Mouse (Mus musculus) kidney, embryonic 15.5 days (tissue): ENCODE results near the gene Hif1an. TPM values are rescaled to one million over a fixed set of nuclear protein-coding genes. Genes with fewer than 3 reads are reported as not detected.

Experiments used
- ATAC-seq: fragments of 200-750 bp; cut with Nextera tagmentation; replicated peaks from 2 replicates; pipeline ENCODE4 v1.8.0; 2017; ENCODE audit warnings: moderate TSS enrichment; ENCODE audit not compliant: low FRiP score
- H3K27ac ChIP-seq: fragments of 300-500 bp; sonication (generic); 2 replicates; pipeline ENCODE4 v1.5.1; 2015; ENCODE audit warnings: mild to moderate bottlenecking, inconsistent platforms
- H3K27me3 ChIP-seq: fragments of 300-500 bp; sonication (generic); 2 replicates; pipeline ENCODE4 v1.6.1; 2015; ENCODE audit warnings: inconsistent platforms
- H3K36me3 ChIP-seq: fragments of 300-500 bp; sonication (generic); 2 replicates; pipeline ENCODE4 v1.6.1; 2015; ENCODE audit warnings: inconsistent platforms
- H3K4me1 ChIP-seq: fragments of 300-500 bp; sonication (generic); 2 replicates; pipeline ENCODE4 v1.6.1; 2015; ENCODE audit warnings: inconsistent platforms
- H3K4me2 ChIP-seq: fragments of 300-500 bp; sonication (generic); 2 replicates; pipeline ENCODE4 v1.6.1; 2015; ENCODE audit warnings: moderate library complexity, mild to moderate bottlenecking, inconsistent platforms
- H3K4me3 ChIP-seq: fragments of 300-500 bp; sonication (generic); replicated peaks from 2 replicates; pipeline ENCODE4 v1.5.1; 2015; ENCODE audit warnings: mild to moderate bottlenecking, inconsistent platforms
- H3K9ac ChIP-seq: fragments of 300-500 bp; sonication (generic); 2 replicates; pipeline ENCODE4 v1.6.1; 2015; ENCODE audit warnings: mild to moderate bottlenecking, inconsistent platforms
- H3K9me3 ChIP-seq: fragments of 300-500 bp; sonication (generic); replicated peaks from 2 replicates; pipeline ENCODE4 v1.6.1; 2016; ENCODE audit warnings: inconsistent platforms
- WGBS: fragments of 180-500 bp; shearing (Covaris S2); methylation state at CpG from one replicate; pipeline ENCODE4 v1.1.7; 2015; ENCODE audit warnings: mixed read lengths; 5-methylcytosine and 5-hydroxymethylcytosine counted together
- polyA plus RNA-seq: library from polyadenylated mRNA; unstranded; fragments of >200 nt; fragmentation: Nextera tagmentation; extraction: Ambion mirVana; gene quantifications from 2 replicates; pipeline ENCODE4 v1.2.1, GENCODE M21; 2015

Hif1an gene
- polyA plus RNA-seq = 32.4 and 32.5 TPM in 2 replicates

GRCm38 (mm10) chr19:44562652-44563206 is at the start of gene Hif1an:
Hif1an (plus strand) TSS chr19:44562850.
- H3K4me3 ChIP-seq = peak within 1 kb of the TSS; percentile 86
- peaks cover 35% of the 10 kb centered on the region for H3K36me3 ChIP-seq
- ATAC-seq = peak; percentile 97
- H3K27me3 ChIP-seq = 0 out of 2 replicates have a peak, but pooled peaks cover 13% of the 10 kb centered on the region
- peak within 1 kb of the TSS; percentile 79 for H3K4me2 ChIP-seq
- WGBS = under 1% methylated on average over 33 of the region's 33 CpGs
- peaks cover 16% of the 10 kb centered on the region for H3K4me1 ChIP-seq
- peak within 1 kb of the TSS; percentile 76 for H3K9ac ChIP-seq
- peak within 1 kb of the TSS; percentile 87 for H3K27ac ChIP-seq
- no peaks in the 10 kb centered on the region for H3K9me3 ChIP-seq

GRCm38 (mm10) chr19:44513054-44513833 is 49.4 kb upstream of the Hif1an start:
- WGBS = 18% methylated on average over 11 of the region's 11 CpGs
- Histone ChIP-seq H3K4me2 (peak overlapping the region; percentile 97), H3K4me3 (no peak overlapping the region), H3K4me1 (peaks cover 83% of the 10 kb centered on the region), H3K36me3 (no peaks in the 10 kb centered on the region), H3K27me3 (peaks cover 74% of the 10 kb centered on the region), H3K27ac (peak overlapping the region; percentile 85), H3K9ac (no peak overlapping the region), H3K9me3 (no peaks in the 10 kb centered on the region)
- ATAC-seq = no peak

GRCm38 (mm10) chr19:44513921-44514482 is 48.6 kb upstream of the Hif1an start:
- Histone ChIP-seq H3K4me3 (no peak overlapping the region), H3K27me3 (peaks cover 69% of the 10 kb centered on the region), H3K27ac (peak overlapping the region; percentile 85), H3K4me1 (peaks cover 91% of the 10 kb centered on the region), H3K36me3 (no peaks in the 10 kb centered on the region), H3K4me2 (peak overlapping the region; percentile 14), H3K9me3 (no peaks in the 10 kb centered on the region), H3K9ac (no peak overlapping the region)
- whole genome bisulfite sequencing = 17% methylated on average over 7 of the region's 7 CpGs
- no peak for ATAC-seq

- ATAC-seq = 0 out of 2 replicates have a peak, but pooled peaks have one; percentile 44
- 11% methylated on average over 14 of the region's 14 CpGs for WGBS
- H3K9me3 ChIP-seq = no peaks in the 10 kb centered on the region
- H3K4me1 ChIP-seq = peaks cover 97% of the 10 kb centered on the region
- no peak overlapping the region for H3K9ac ChIP-seq
- H3K4me3 ChIP-seq = no peak overlapping the region
- H3K27ac ChIP-seq = peak overlapping the region; percentile 85
- no peaks in the 10 kb centered on the region for H3K36me3 ChIP-seq
- peak overlapping the region; percentile 14 for H3K4me2 ChIP-seq
- peaks cover 63% of the 10 kb centered on the region for H3K27me3 ChIP-seq
Measured at GRCm38 (mm10) chr19:44514521-44515451, 47.9 kb upstream of the Hif1an start.

- Histone ChIP-seq H3K4me2 (no peak overlapping the region), H3K27me3 (peaks cover 53% of the 10 kb centered on the region), H3K27ac (peak overlapping the region; percentile 85), H3K9me3 (no peaks in the 10 kb centered on the region), H3K4me1 (peaks cover 91% of the 10 kb centered on the region), H3K36me3 (no peaks in the 10 kb centered on the region), H3K9ac (no peak overlapping the region), H3K4me3 (no peak overlapping the region)
- ATAC-seq = no peak
- WGBS = 21% methylated on average over 6 of the region's 6 CpGs
Measured at GRCm38 (mm10) chr19:44515769-44516168, 46.9 kb upstream of the Hif1an start.

- peak overlapping the region; percentile 32; the same call in 1 of the 2 replicates for H3K27ac ChIP-seq
- ATAC-seq = 0 out of 2 replicates have a peak, but pooled peaks have one; percentile 15
- 58% methylated on average over 12 of the region's 12 CpGs for WGBS
Measured at GRCm38 (mm10) chr19:44517996-44518768, 44.5 kb upstream of the Hif1an start.

GRCm38 (mm10) chr19:44519152-44519551 is 43.5 kb upstream of the Hif1an start:
- H3K27me3 ChIP-seq = peaks cover 20% of the 10 kb centered on the region; the same call in 1 of the 2 replicates
- no peak overlapping the region for H3K27ac ChIP-seq
- no peaks in the 10 kb centered on the region for H3K9me3 ChIP-seq
- H3K4me1 ChIP-seq = peaks cover 58% of the 10 kb centered on the region
- 20% methylated on average over 7 of the region's 7 CpGs for WGBS
- H3K4me2 ChIP-seq = no peak overlapping the region
- no peak overlapping the region for H3K9ac ChIP-seq
- H3K36me3 ChIP-seq = no peaks in the 10 kb centered on the region
- peak; percentile 69 for ATAC-seq
- H3K4me3 ChIP-seq = no peak overlapping the region

More at GRCm38 (mm10) chr19:44517996-44518768, 44.5 kb upstream of the Hif1an start:
- peaks cover 30% of the 10 kb centered on the region; the same call in 1 of the 2 replicates for H3K27me3 ChIP-seq
- no peaks in the 10 kb centered on the region for H3K9me3 ChIP-seq
- H3K4me3 ChIP-seq = no peak overlapping the region
- peaks cover 68% of the 10 kb centered on the region for H3K4me1 ChIP-seq
- no peaks in the 10 kb centered on the region for H3K36me3 ChIP-seq
- H3K4me2 ChIP-seq = no peak overlapping the region
- H3K9ac ChIP-seq = no peak overlapping the region

GRCm38 (mm10) chr19:44525551-44526205 is 37.0 kb upstream of the Hif1an start:
- no peaks in the 10 kb centered on the region; the same call in 1 of the 2 replicates for H3K27me3 ChIP-seq
- no peak overlapping the region for H3K27ac ChIP-seq
- H3K4me1 ChIP-seq = no peaks in the 10 kb centered on the region
- H3K9me3 ChIP-seq = no peaks in the 10 kb centered on the region
- no peak overlapping the region for H3K4me2 ChIP-seq
- H3K36me3 ChIP-seq = no peaks in the 10 kb centered on the region
- ATAC-seq = no peak
- H3K4me3 ChIP-seq = no peak overlapping the region
- 73% methylated on average over 9 of the region's 9 CpGs for WGBS
- no peak overlapping the region for H3K9ac ChIP-seq

- Histone ChIP-seq H3K9me3 (no peaks in the 10 kb centered on the region), H3K4me2 (no peak overlapping the region), H3K36me3 (no peaks in the 10 kb centered on the region), H3K27me3 (no peaks in the 10 kb centered on the region; the same call in none of the 2 replicates), H3K27ac (no peak overlapping the region), H3K4me1 (no peaks in the 10 kb centered on the region), H3K9ac (no peak overlapping the region), H3K4me3 (no peak overlapping the region)
- no peak for ATAC-seq
- WGBS = 79% methylated on average over 6 of the region's 6 CpGs
Measured at GRCm38 (mm10) chr19:44530018-44530417, 32.6 kb upstream of the Hif1an start.

GRCm38 (mm10) chr19:44535376-44535775 is 27.3 kb upstream of the Hif1an start:
- ATAC-seq = 0 out of 2 replicates have a peak, but pooled peaks have one; percentile 29
- Histone ChIP-seq H3K27me3 (no peaks in the 10 kb centered on the region; the same call in none of the 2 replicates), H3K4me2 (no peak overlapping the region), H3K36me3 (no peaks in the 10 kb centered on the region), H3K4me3 (no peak overlapping the region), H3K27ac (no peak overlapping the region), H3K9me3 (peaks cover 3% of the 10 kb centered on the region; the same call in 1 of the 2 replicates), H3K4me1 (no peaks in the 10 kb centered on the region), H3K9ac (no peak overlapping the region)
- 30% methylated on average over 3 of the region's 3 CpGs for WGBS
